ENCODE assay signal across 10 mouse cellular contexts in genomic region chr11:74839860-74840715, GRCm38 (mm10). TPM values are rescaled to one million over a fixed set of nuclear protein-coding genes. Genes with fewer than 3 reads are reported as not detected.
DNase-seq lines count a peak whose midpoint lies in the region; ATAC-seq and TF ChIP-seq lines count a peak whose summit lies in the region.
"Had no signal": no experiment of that assay in that cellular context is flagged by ENCODE, and none has a peak within 500 bp of the region (broad histone marks: within the 10 kb centered on the region; RNA-seq: fewer than 3 reads in every experiment).

No protein-coding gene starts in this region.

- TF ChIP-seq CTCF in lung, postnatal 0 days (IDR thresholded peaks at IDR 0.05), result no peak
- TF ChIP-seq CTCF in liver, embryonic 14.5 days (IDR thresholded peaks at IDR 0.05; ENCODE audit: low read depth), result no peak

- H3K4me1 ChIP-seq in heart, embryonic 13.5 days, result peaks cover 85% of the 10 kb centered on the region
- peaks cover 12% of the 10 kb centered on the region; the same call in 1 of the 2 replicates for H3K4me1 ChIP-seq in lung, postnatal 0 days (ENCODE audit: insufficient read depth, low read depth, low read length)
- peaks cover 15 to 18% of the 10 kb centered on the region in 2 experiments for H3K4me1 ChIP-seq in liver, embryonic 14.5 days (replicated peaks; ENCODE audit: control insufficient read depth in 2 of 2, insufficient read depth in 2 of 2, low read length in 1 of 2)

- H3K27me3 ChIP-seq in heart, embryonic 13.5 days (replicated peaks), result no peaks in the 10 kb centered on the region
- H3K27me3 ChIP-seq in lung, postnatal 0 days (replicated peaks; ENCODE audit: insufficient read depth, low read length), result no peaks in the 10 kb centered on the region
- no peaks in the 10 kb centered on the region for H3K27me3 ChIP-seq in liver, embryonic 14.5 days (ENCODE audit: control insufficient read depth, insufficient read depth, low read length)
- H3K27me3 ChIP-seq: hindbrain, embryonic 12.5 days had no signal

- peak overlapping the region; percentile 89; the same call in 1 of the 2 replicates for H3K4me2 ChIP-seq in heart, embryonic 13.5 days
- H3K4me2 ChIP-seq in lung, postnatal 0 days (replicated peaks; ENCODE audit: low read depth, low read length), result no peak overlapping the region
- peak overlapping the region; percentile 99; the same call in 1 of the 2 replicates for H3K4me2 ChIP-seq in liver, embryonic 14.5 days (ENCODE audit: low read depth)
- H3K4me2 ChIP-seq: hindbrain, embryonic 12.5 days had no signal

- no peak for ATAC-seq in heart, embryonic 13.5 days (ENCODE audit: extremely low read depth, insufficient number of reproducible peaks, low FRiP score, low TSS enrichment)
- ATAC-seq in lung, postnatal 0 days, result no peak
- ATAC-seq in liver, embryonic 14.5 days (ENCODE audit: insufficient read depth), result no peak

- H3K9ac ChIP-seq in heart, embryonic 13.5 days, result peak overlapping the region; percentile 88
- no peak overlapping the region for H3K9ac ChIP-seq in lung, postnatal 0 days (replicated peaks; ENCODE audit: low read depth)
- no peak overlapping the region for H3K9ac ChIP-seq in liver, embryonic 14.5 days (replicated peaks)
- H3K9ac ChIP-seq: hindbrain, embryonic 12.5 days had no signal

- peaks cover 55% of the 10 kb centered on the region for H3K36me3 ChIP-seq in heart, embryonic 13.5 days
- H3K36me3 ChIP-seq in lung, postnatal 0 days (ENCODE audit: insufficient read depth, low read length), result peaks cover 12% of the 10 kb centered on the region; the same call in 1 of the 2 replicates
- no peaks in the 10 kb centered on the region; the same call in 1 of the 2 replicates for H3K36me3 ChIP-seq in liver, embryonic 14.5 days (replicated peaks; ENCODE audit: control insufficient read depth, insufficient read depth, low read depth)

- intact Hi-C loops in heart, postnatal 10 days (cut with DNase I), result no loop called here

- H3K27ac ChIP-seq in heart, embryonic 13.5 days (replicated peaks), result no peak overlapping the region
- peak overlapping the region; percentile 98 for H3K27ac ChIP-seq in lung, postnatal 0 days (ENCODE audit: low read length)
- H3K27ac ChIP-seq in liver, embryonic 14.5 days, result no peak overlapping the region
- H3K27ac ChIP-seq: hindbrain, embryonic 12.5 days had no signal

- WGBS in heart, embryonic 13.5 days, result 86% methylated on average over 19 of the region's 19 CpGs
- WGBS in lung, postnatal 0 days, result 90% methylated on average over 19 of the region's 19 CpGs
- 86% methylated on average over 19 of the region's 19 CpGs for WGBS in liver, embryonic 14.5 days (ENCODE audit: insufficient replicate concordance)

- TF ChIP-seq EP300 in lung, postnatal 0 days (IDR thresholded peaks at IDR 0.05), result no peak
- TF ChIP-seq EP300 in liver, embryonic 14.5 days (IDR thresholded peaks at IDR 0.05; ENCODE audit: low read depth), result no peak

- H3K9me3 ChIP-seq in heart, embryonic 13.5 days, result no peaks in the 10 kb centered on the region
- H3K9me3 ChIP-seq in lung, postnatal 0 days (ENCODE audit: low read length), result no peaks in the 10 kb centered on the region
- no peaks in the 10 kb centered on the region for H3K9me3 ChIP-seq in liver, embryonic 14.5 days (ENCODE audit: control insufficient read depth, low read length)

- DNase-seq in adrenal gland, adult 8-10 months, result peak; percentile 36
- DNase-seq in adrenal gland, adult 18-20 months (ENCODE audit: low spot score in 2 of 2), result no peak
- DNase-seq in heart, postnatal 10 days, result no peak
- DNase-seq in lung, postnatal 0 days (ENCODE audit: low spot score), result peak; percentile 30
- DNase-seq in lung, postnatal 14 days, result no peak
- no peak for DNase-seq in liver, embryonic 14.5 days (ENCODE audit: low read depth in 3 of 3, low spot score in 3 of 3)
- DNase-seq in urinary bladder, postnatal 10 days (ENCODE audit: low spot score), result no peak
- DNase-seq: gastrocnemius, postnatal 14 days had no signal

- H3K4me3 ChIP-seq in heart, embryonic 13.5 days, result no peak overlapping the region
- no peak overlapping the region for H3K4me3 ChIP-seq in lung, postnatal 0 days (ENCODE audit: low read depth, low read length)
- H3K4me3 ChIP-seq in liver, embryonic 14.5 days (ENCODE audit: insufficient read depth in 1 of 2, low read depth in 2 of 2, low read length in 2 of 2), result no peak overlapping the region
- H3K4me3 ChIP-seq: hindbrain, embryonic 12.5 days had no signal

RNA-seq across cellular contexts. Expression of gene Mnt, which starts 9.4 kb away (rescaled TPM):
- 10 to 100 TPM; 24.4 to 36.0 (median 27.1) TPM for total RNA-seq in adrenal gland, adult 8-10 months (2022)
- 10 to 100 TPM; 18.3 to 28.9 TPM for total RNA-seq in adrenal gland, adult 18-20 months (2021)
- polyA plus RNA-seq in heart, embryonic 13.5 days (2015; fragmentation: Nextera tagmentation; extraction: Ambion mirVana), result 3.3 and 3.5 TPM in 2 replicates
- 10 to 100 TPM; 12.1 to 14.6 TPM for total RNA-seq in heart, postnatal 10 days (2021)
- 4.7 and 4.9 TPM in 2 replicates for polyA plus RNA-seq in lung, postnatal 0 days (2015; fragmentation: Nextera tagmentation; extraction: Ambion mirVana)
- polyA plus RNA-seq in liver, embryonic 14.5 days (2012; rRNA removed), result 2.5 TPM in 2 replicates
- polyA plus RNA-seq in liver, embryonic 14.5 days (2014; fragmentation: Nextera tagmentation; extraction: Ambion mirVana), result 1.0 and 1.2 TPM in 2 replicates

RNA-seq across cellular contexts. Expression of gene Sgsm2, which starts 56.8 kb away (rescaled TPM):
- total RNA-seq in adrenal gland, adult 8-10 months (2022), result 10 to 100 TPM; 29.2 to 30.5 (median 30.0) TPM
- total RNA-seq in adrenal gland, adult 18-20 months (2021), result 10 to 100 TPM; 15.9 to 27.5 TPM
- 4.2 and 4.9 TPM in 2 replicates for polyA plus RNA-seq in heart, embryonic 13.5 days (2015; fragmentation: Nextera tagmentation; extraction: Ambion mirVana)
- 10 to 100 TPM; 12.2 to 12.9 TPM for total RNA-seq in heart, postnatal 10 days (2021)
- 2.5 and 2.6 TPM in 2 replicates for polyA plus RNA-seq in lung, postnatal 0 days (2015; fragmentation: Nextera tagmentation; extraction: Ambion mirVana)
- polyA plus RNA-seq in liver, embryonic 14.5 days (2012; rRNA removed), result 2.6 and 2.7 TPM in 2 replicates
- 1.1 and 1.3 TPM in 2 replicates for polyA plus RNA-seq in liver, embryonic 14.5 days (2014; fragmentation: Nextera tagmentation; extraction: Ambion mirVana)

RNA-seq across cellular contexts. Expression of gene Tsr1, which starts 57.8 kb away (rescaled TPM):
- total RNA-seq in adrenal gland, adult 8-10 months (2022), result 10 to 100 TPM; 40.9 to 45.4 (median 41.3) TPM
- total RNA-seq in adrenal gland, adult 18-20 months (2021), result 10 to 100 TPM; 46.8 to 57.1 TPM
- polyA plus RNA-seq in heart, embryonic 13.5 days (2015; fragmentation: Nextera tagmentation; extraction: Ambion mirVana), result 26.5 and 27.4 TPM in 2 replicates
- total RNA-seq in heart, postnatal 10 days (2021), result 10 to 100 TPM; 17.1 to 20.1 TPM
- 11.4 and 12.7 TPM in 2 replicates for polyA plus RNA-seq in lung, postnatal 0 days (2015; fragmentation: Nextera tagmentation; extraction: Ambion mirVana)
- polyA plus RNA-seq in liver, embryonic 14.5 days (2012; rRNA removed), result 13.4 and 17.9 TPM in 2 replicates
- 26.3 and 29.4 TPM in 2 replicates for polyA plus RNA-seq in liver, embryonic 14.5 days (2014; fragmentation: Nextera tagmentation; extraction: Ambion mirVana)

Comparison
In these comparisons a context has a peak if more than half of its experiments do, and no peak if none do; other contexts are left out.
1. DNase-seq: peak in adrenal gland, adult 8-10 months (single experiment) and lung, postnatal 0 days (single experiment); none in adrenal gland, adult 18-20 months (0 of 2), heart, postnatal 10 days (0 of 2), lung, postnatal 14 days (single experiment), liver, embryonic 14.5 days (0 of 3) and urinary bladder, postnatal 10 days (single experiment).